Mouse (Mus musculus) layer of hippocampus, postnatal 14 days (tissue): ENCODE measurements at regions not wholly inside any gene's neighbourhood (a gene's known extent, or its start where the extent isn't known, plus 50 kb on each side); places are given as distances from the start of the nearest gene placed in this dataset.
"Not testable (repeated sequence)": the region's sequence is repeated elsewhere in the genome, so short reads cannot be mapped to it uniquely, and the experiment has no call there.

Source experiments
- DNase-seq, 2 experiments: peaks; one replicate each; pipeline ENCODE4 v3.0.0; 2021 to 2022; ENCODE audit warnings: low spot score in 2 of 2, mixed read lengths in 1 of 2

DNA sequence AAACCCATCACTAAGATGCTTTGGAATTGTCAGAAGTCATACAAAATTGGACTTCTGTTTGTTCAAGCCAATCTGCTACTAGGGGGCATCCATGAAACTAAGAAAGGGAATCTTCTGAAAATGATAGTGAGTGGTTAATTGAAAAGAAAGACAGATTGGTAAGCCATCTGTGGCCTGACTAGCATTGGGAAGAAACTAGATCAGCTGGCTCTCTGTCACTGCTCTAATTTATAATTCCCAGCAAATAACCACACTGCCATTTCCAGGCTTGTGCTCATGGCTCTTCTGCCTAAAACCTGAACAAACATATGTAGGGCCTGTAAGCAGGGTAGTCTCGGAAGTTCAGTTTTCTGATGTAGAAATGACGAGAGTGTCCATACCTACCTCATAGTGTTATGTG, 569.8 kb downstream of the Pcdh19 start:
- peak in 1 of 2 experiments; percentile 49 for DNase-seq

DNA sequence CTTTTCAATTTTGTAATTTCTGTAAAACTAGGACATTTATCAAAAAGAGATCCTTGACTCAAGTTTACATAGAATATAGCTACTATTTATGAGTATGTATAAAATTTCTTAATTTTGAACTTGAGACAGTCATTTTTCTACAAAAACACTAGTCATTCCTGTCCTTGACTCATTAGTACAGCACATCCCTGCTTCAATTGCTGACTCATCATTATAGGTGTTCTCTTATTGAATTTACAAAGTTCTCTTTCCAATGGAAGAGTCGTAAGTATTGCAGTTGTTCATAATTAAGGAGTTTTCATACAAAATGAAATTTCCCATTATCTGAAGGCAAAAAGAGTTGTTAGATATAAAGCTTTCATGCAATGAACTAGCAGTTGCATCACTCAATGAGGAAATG, 578.6 kb downstream of the Pcdh19 start:
- no peak for DNase-seq

DNA sequence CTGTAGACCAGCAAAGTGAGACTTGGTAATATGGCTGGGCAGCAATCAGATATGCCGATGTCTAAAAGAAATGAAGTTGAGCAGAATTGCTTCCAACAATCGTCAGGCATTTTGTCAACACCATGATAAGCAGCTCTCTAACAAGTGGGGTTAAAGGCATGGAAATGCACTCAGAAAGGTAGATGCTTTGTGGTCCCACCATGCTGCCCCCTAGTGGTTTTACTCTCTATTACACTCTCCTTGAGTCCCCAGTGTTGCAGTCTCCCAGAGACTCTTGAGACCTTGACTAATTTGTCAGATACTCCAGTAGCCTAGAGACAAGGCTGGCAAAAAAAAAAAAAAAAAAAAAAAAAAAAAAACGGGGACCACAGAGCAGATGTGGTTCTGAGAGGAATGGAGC, 595.8 kb downstream of the Pcdh19 start:
- DNase-seq: no peak

DNA sequence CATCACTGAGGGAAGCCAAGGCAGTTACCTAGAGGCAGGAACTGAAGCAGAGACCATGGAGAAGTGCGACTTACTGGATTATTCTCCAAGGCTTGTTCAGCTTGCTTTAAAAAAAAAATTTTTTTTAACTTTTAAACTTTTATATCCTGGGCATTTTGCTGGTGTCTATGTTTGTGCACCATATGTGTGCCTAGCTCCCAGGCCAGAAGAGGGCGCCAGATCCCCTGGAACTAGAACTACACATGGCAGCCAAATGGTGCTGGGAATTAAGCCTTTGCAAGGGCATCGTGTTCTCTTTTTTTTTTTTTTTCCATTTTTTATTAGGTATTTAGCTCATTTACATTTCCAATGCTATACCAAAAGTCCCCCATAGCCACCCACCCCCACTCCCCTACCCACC, 624.7 kb downstream of the Pcdh19 start:
- DNase-seq: not testable (repeated sequence)
